Mouse (Mus musculus): Measurements from ENCODE around the gene Cep55. TPM values are rescaled to one million over a fixed set of nuclear protein-coding genes. Genes with fewer than 3 reads are reported as not detected.

Gene Cep55
- total RNA-seq (2021) = 1 to 10 TPM; 2.2 to 2.5 TPM
- long read RNA-seq, experiment 1, partial matches to known transcripts = 1 of 1 reads
- long read RNA-seq, experiment 1, other reads (novel, unspliced or antisense) = 0 of 1 reads
- long read RNA-seq, experiment 2, partial matches to known transcripts = 1 of 1 reads
- long read RNA-seq, experiment 2, other reads (novel, unspliced or antisense) = 0 of 1 reads

DNA sequence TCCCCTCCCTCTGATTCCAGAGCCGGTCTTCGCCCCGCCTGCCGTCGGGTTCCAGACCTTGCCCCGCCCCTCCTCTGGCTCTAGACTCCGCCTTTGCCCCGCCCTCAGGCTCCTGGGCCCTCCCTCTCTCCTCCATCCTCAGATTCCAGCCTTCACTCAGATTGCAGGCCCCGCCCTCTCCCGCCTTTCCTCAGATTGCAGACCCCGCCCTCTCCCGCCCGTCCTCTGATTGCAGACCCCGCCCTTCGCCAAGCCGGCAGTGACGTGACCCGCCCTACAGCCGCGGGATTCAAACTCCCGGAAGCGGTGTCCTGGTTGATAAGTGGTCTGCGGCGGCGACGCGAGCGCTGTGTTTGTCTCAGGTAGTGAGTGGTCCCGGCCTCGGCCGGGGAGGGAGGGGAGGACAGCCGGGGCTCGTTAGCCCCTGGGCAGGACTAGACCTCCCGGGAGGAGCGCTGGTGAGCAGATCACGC lies at the start of gene Cep55:
Cep55 (plus strand) TSS at position 292 of the 473 bp plus-strand sequence.
- peak; percentile 97 to 99 for DNase-seq

DNA sequence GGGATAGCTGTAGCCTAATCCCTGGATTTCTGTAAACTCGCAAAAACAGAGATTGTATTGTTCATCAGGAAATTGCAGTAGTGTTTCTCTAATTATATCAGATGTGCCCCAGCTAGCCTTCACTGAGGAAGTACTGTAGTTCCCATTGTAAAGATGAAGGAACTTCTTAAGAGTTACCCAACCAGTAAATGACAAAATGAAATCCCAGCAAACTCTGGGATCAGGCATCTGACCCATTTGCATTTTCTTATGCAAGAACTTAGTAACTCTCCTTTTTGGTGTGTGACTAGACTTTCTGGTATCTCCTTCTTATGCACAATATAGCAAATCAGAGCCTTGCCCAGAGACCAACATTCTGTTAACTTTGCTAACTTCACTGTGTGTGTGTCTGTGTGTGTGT lies 43.4 kb upstream of the Cep55 start:
- no peak for DNase-seq

DNA sequence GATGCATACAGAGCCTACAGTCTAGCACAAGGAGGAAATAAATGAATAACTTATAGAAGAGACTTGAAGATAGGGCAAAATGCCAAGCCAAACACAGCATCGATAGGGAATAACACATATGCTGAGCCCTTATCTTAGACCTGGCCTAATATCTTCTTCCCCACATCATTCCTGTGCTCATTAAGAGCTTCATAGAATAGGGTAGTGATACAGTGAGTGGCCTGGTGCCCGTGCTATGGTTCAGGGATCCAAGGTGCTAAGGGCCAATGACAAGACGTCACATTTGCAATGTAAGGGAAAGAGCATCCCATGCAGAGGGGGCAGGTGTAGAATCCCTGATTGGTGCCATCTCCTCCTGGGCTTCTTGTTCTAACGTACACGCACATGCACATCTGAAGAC lies 40.4 kb upstream of the Cep55 start:
- DNase-seq = no peak

DNA sequence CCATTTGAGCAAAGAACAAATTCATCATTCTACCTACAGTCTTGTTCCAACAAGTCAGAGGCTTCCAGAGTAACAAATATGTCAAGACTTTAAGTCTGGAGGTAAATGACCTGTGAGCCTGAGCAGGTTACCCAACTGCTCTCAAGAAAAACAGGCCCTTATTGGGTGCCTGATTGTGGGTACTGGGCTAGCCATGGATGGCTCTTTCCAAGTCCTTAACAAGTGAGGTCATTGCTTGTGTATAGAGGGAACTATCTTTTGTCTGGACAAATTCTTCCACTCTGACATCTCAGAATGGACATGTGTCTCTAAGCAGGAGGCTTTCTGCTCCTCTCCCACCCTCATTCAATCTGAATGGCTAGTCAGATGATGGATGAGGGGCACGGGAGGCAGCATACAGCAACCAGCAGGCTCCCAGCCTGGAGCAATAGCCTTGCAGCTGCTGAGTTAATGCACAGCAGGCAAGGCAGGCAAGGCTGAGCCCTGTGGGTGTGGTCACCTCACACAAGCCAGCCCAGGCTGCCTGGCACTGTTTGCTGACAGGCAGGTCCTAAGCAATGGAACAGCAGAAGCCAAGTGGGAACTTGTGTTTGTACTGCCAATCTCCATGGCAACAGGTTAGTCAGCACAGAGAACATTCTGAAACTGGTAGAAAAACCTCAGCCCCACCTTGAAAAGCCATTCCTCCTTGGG lies 39.5 kb upstream of the Cep55 start:
- DNase-seq = peak; percentile 82 to 83

DNA sequence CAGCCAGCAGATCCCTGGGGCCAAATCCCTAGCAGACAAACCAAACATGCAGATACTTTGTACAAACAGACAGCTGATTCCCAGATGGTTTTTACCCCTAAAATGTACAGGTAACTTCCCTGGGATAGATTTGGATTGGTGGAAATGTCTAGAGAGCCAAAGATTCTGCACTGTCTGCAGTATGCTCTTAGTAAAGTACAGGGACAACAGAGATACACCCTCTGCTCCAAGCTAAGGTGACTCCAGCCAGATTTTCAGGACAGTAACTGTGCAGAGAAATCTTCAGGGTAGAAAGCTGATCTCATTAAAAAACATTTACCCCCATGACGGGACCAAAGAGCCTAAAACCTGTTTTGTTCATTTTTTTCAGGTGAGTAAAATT lies 38.9 kb upstream of the Cep55 start:
- DNase-seq = no peak

DNA sequence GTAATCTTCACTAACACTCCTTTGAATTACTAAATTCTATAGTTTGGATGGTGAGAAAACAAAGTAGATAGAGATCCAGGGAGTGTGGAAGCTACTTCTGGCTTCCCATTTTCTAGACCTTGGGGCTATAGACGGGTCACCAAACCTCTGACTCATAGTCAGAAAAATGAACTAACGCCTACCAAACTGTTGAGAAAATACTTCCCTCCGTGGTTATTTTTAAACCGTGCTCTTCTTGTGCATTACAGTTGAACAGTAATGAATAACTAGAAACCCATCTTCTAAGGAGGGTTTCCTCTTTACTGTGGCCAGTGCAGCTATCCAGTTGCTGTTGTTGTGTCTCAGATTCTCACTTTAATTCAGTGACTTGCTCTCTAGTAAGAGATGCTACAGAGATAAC lies 32.1 kb upstream of the Cep55 start:
- no peak for DNase-seq

DNA sequence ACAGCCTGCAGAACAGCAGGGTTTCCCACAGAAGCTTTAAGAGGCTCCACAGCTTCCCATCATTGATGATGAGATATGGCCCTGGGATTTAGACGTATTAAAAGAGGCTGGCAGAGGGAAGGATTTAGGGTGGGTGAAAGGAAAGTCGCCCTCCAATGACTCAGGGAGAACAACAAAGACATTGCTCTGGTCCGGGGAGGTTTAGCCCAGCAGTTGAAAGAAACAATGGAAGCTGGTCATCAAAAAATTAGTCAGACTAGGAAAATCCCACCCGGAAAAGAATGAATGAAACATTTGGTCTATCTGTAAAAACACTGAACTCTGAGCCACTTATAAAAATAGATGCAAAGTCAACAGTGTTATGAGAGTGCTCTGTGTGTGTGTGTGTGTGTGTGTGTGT lies 31.2 kb upstream of the Cep55 start:
- no peak for DNase-seq

DNA sequence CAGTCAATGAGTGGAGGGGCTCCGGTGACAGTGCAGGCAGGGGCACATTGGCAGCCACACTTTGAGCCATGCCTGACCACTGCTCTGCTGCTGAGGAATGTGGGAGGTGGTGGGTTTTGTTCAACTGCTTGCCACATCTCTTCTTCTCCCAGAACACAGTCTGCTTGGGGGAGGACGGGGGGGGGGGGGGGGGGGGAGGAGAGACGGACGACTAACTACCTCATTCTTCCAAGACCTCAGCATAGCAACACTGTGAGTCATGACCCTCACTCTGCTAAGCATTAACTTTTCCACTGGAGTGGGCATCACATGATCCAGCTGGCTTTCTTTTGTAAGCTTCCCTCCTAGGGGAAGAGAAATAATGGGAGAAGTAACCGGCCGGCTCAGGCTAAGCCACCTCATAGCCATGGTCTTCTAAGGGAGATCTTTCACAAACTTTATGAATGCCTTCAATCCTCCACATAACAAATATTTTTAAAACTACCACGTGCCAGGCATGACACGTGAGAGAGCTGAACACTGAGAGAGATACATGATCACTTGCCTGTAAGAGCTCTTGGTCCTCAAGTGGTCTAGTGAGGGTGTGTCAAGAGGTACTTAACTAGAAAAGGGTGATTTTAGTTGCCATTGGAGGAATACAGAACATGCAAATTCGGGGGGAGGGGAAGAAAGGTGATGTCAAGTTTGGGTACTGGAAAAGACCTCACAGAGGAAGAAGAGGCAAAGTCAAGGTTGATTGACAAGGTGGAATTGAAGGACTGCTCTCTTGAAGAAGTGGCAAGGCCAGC lies 29.4 kb upstream of the Cep55 start:
- DNase-seq = peak; percentile 33 to 59

DNA sequence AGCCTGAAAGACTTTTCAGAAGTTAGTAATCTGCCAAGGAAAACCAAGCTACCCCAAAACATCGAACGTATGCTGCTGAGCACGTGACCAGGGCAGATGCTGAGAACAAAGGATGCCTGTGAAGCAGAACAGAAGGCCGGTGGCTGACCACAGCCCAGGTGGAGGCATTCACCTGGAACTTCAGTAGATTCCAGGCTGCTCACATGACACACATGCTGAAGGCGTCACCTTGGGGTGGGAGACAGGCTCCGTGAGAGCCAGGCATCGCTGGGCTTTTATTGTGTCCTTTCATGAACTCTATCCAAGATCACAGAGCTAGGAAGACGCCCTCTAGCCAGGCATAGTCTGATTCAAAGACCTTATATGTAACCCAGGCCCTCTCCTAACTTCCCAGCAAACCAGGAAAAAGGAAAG lies 28.6 kb upstream of the Cep55 start:
- DNase-seq = no peak

DNA sequence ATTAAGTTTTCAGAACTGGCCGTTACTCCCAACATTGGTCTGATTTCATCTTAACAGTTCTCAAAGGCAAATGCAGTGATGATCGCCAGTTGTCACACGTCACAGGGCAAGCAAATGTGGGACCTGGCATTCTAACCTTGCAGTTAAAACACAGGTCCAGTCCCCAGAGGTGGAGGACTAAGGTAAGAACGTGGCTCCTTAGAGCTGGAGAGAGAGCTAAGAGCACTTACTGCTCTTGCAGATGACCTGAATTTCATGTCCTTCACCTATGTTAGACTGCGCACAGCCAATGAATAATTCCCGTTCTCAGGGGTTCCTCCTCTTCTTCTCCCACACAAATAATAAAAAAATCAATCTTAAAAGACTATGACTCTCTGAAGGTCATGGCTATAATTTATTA lies 27.4 kb upstream of the Cep55 start:
- no peak for DNase-seq

DNA sequence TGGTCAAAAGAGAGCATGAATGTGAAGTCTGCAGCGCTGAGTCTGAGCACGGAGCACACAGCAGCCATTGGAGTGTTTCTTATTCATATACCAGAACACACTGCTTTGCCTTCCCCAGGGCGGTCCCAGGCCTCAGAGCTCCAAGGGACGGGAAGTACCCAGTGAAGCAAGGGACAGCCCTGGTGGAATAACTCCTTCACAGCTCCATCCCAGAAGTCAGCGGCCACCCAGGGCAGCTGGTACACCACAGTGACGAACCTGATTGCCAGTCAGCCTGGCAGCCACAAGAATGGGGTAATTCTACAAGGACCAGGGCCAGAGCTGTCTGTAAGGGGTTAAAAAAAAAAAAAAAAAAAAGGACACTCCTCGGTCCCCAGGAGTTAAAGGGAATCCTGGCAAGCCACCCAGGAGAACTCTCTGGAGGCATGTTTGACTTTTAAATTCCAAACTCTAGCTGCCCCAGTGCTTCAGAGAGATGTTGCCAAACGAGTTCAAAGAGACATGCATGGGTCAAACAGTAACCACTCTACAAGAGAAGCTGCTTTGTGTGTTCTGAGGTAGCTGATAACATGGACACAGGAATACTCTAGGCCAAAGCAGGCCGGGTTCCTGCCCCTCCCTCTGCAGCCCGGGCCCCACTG lies 26.8 kb upstream of the Cep55 start:
- peak in 1 of 2 experiments; percentile 30 for DNase-seq

DNA sequence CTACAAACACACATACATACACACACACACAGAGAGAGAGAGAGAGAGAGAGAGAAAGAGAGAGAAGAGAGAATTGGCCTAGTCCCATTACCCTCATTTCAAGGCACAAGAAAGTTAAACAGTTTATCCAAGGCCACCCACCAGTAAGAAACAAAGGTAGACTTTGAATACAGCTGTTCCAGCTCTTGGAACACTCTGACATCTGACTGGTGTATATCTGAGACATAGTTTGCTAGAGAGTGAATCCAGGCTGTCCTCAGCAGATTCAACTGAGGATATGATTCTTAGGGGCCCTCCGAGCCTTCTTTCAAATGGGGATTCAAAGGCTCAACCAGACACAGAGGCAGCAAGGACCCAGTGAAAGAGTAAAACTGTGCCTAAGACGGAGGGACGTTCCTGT lies 25.5 kb upstream of the Cep55 start:
- DNase-seq = no peak

DNA sequence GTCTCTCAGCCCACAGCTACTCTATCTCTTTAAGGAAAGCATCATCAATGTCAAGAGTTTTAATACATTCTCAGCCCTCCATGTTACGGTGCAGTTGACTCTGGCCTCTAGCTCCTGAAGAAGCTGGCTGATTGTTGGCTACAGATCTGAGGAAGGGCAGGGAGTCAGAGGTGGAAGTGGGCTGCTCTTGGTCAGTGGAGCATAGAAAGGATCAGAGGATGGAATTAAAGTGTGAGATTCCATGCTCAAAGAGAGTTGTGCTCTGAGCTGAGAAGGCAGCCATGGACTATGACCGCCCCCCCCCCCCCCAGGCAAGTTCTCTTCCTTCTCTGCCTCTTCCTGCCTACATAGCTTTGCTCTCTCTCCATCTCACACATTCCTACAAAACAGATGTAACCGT lies 24.9 kb upstream of the Cep55 start:
- DNase-seq = no peak

DNA sequence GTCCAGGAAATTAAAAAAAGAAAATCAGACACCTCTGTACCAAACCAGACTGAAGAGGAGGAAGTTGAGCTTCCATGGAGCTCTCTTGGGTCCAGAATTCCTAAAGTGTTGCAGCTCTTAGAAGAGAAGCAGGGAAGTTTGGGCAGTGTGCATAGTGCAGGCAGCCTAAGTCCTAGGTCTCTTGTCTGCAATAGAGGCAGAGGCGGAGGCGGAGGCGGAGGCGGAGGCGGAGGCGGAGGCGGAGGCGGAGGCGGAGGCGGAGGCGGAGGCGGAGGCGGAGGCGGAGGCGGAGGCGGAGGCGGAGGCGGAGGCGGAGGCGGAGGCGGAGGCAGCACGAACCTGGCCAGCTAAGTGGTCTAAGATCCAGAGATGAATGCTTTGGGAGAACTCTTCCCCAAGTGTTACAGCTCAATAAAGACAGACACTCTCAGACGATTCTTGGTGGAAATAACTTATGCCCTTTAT lies 24.1 kb upstream of the Cep55 start:
- peak; percentile 77 to 82 for DNase-seq

DNA sequence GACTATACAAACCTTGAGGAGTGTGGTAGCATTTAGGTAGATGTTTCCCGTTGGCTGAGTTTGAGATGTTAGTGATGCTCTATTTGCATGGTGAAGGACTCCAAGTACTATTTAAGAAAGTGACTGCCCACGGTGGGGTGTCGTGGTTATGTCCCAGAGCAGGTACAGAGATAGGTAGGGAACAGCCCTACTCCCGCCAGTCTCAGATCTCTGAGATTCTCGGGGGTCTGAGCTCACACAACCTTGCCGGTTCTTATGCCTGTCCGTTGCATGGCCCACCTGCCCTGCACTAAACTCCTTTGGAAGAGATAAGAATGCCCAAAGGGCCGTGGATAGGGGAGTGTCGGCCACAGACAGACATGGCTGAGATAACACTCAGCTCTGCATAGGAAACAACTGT lies 23.7 kb upstream of the Cep55 start:
- no peak for DNase-seq

DNA sequence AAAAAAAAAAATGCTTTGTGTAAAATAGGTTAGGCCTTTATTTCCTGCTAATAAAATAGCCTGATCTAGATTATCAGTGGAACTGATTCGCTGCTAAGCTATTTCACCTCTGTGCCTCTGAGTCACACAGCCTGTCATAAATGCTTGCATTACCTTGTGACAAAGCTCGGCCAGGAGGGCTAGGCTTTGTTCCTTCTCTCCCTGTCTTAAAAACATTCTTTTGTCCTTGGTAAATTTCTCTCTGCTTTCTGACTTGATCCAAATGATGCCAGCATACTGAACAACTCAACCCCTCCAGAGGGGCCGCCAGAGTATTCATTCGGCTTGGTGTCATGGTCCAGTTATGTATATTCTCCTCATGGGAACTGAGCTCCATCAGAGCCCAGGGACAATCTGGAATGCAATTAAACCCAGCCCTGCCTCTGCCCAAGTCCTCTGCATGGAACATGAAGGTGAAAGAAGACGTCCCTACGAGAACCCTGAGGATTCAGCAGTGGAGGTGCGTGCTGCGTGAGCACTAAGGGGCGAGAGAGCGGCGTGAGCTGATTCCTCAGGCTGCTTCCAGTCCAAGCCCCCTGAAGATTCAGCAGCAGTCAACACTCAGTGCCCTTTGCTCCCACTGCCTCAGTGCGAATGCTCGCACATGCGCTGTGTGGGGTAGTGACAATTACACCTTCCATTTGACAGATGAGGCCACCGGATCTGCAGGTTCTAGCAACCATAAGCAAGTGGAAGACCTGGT lies 21.6 kb upstream of the Cep55 start:
- no peak for DNase-seq

DNA sequence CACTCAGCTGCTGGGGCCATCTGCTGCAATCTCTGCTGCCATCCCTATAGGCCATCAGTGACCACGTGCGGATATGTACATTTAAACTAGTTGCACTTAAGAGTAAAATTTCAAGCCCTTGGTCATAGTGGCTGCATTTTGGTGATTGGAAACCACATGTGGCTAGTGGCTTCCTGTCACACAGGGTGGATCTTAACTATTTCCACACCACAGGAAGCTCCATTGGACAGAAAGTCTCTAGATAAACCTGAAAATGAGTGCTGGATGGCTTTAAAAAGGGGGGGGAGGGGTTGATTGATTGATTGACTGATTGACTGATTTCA lies 21.1 kb upstream of the Cep55 start:
- DNase-seq = no peak

DNA sequence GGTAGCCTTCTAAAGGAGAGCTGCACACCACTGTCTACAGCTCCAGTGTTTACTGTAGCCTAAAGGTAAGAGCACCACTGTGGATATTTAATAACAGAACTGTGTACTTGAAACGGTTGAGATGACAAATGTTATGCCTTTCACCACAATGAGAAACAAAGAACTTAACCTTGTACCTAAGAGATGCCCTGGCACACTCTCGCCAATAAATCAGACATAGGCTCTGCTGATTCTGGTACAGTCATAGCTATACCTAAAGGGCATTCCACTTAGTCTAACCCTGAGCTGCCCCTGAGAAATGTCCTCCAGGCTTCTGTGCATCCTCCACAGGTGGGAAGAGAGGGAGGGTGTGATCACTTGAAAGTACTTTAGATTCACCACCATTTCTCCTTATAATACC lies 20.1 kb upstream of the Cep55 start:
- DNase-seq = peak in 1 of 2 experiments; percentile 50

DNA sequence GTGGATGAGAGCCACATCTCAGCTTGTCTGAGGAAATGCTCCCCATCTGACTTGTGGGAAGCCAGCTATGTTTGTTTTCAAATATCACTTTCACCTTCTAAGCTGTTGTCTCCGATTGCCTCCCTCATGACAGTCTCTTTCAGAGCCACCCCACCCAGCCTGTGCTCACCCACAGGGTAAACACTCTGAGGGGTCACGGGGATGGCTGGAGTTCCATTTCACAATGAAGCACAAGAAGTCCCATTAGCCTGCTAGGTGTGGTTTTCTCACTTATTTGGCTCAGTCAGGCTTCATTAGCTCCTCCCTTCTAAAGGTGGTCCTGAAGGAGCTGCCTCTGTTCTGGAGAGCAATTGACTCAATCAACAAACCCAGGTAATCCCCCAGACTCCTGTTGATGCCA lies 19.0 kb upstream of the Cep55 start:
- no peak for DNase-seq

DNA sequence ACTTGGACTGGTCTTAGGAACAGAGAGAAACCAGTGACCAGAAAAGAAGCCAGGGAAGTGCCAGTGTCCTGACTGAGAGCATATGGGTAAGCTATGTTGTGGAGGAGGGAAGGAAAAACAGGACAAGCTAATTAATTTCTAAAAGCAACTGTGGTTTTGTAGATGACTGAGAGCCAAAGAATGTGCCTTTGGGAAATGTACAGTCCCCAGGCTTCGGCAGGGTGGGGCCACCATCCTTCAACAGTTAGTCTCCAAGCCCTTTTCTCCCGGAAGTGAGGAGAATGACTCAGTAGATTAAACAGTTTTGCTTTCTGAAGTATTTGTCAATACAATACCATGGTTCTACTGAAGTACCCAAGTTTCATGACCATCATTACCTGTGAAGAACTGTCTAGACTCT lies 16.5 kb upstream of the Cep55 start:
- DNase-seq = no peak

DNA sequence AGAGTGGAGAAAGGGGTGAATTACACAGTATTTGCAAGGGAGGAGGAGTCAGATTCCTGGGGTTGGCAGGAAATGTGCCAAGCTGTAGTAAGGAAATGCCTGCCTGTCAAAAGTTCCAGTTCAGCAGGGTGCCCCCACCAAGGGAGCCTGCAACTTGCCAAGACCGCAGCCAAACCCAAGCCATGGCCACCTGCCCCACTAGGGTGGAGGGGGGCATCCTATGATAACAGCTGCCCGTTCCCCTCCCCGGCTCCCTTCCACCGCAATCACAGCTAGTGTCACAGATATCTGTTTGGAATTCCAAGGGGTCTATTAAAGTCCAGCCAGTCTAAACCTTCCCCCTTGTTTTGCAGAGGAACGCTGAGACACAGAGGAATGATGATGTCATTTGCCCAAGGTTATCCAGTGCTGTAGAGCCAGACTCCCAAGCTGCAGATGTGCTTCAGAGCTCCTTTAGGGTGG lies 12.5 kb upstream of the Cep55 start:
- peak; percentile 24 to 39 for DNase-seq
